Mouse (Mus musculus) CD8-positive naive resting alpha-beta T cell, adult 2 months (primary cell): Measurements from ENCODE around the gene Plppr2.

ENCODE experiments used
- DNase-seq, 2 experiments: peaks; one replicate each; pipeline ENCODE4 v3.0.0; 2022; ENCODE audit warnings: low read depth in 2 of 2, low spot score in 2 of 2

Gene Plppr2

DNA sequence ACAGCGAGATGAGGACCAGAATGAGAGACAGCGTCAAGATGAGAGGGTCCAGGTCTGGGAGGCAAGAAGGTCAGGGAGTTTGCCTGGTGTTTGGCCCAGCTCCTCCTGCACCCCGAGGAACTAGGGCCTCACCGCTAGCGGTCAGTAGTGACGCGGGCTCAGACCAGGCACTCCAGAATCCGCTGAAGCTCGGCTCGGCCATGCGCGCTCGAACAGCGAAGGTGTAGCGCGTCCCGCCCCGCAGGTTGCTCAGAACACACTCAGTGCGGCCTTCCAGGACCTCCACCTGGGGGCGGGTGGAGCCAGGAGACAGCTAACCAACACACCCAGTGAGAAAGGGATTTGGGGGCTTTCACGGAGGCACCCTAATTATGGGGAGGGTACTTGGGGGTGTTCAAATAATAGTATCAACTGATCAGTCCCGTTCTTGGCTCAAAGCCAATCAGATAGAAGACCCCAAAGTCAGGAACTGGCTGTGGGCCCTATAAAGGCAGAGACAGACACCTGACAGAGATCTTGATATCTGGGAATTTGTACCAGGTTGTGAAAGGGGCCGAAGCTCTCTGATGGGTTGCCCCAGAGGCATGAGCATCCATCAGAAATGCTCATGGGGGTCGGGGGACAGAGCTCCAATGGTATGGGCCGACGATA is 23.9 kb downstream of the Plppr2 start:
- DNase-seq, result no peak

DNA sequence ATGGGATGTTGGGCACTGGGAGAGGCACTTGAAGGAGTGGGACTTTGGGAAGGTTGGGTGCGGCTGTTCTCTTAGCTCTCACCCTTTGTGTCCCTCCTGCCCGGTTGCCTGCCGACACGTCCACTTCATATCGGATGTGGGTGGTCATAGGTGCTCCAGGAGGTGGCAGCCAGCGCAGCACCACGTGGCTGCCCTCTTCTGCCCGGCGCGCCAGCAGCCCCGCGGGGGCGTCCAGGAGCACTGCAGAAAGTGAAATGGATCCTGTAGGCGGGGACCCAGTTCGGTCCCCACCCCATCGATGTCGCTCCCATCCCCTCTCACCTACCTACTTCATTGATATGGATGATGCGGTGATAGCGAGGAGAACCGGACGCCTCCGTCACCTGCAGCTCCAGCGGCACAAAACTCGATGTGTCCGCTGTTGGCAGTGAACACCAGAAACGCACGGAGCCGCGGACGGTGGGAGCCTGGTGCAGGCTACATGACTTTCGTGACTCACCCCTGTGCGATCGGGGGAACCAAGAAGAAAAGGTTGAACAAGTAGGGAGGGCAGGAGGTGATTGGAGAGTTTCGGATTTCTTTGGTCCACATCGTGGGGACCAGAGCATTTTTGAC is 24.6 kb downstream of the Plppr2 start:
- no peak for DNase-seq

DNA sequence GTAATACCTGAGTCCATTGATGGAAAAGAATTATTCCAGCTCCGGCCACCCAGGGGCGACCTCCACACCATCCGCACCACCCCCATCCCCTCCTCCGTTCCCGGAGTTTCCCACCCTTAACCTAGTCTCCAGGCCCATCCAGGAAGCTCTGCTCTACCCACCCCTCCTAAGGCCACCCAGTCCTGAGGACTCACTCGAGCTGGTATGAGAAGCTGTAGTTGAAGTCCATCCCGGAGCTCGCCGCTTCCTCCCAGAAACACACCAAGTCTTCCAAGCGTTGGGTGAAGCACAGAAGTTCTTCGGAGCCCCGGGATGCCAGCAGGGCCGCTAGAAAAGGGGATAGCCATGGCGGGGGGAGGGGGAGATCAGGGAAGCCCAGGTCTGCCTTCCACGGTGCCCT is 25.2 kb downstream of the Plppr2 start:
- no peak for DNase-seq

DNA sequence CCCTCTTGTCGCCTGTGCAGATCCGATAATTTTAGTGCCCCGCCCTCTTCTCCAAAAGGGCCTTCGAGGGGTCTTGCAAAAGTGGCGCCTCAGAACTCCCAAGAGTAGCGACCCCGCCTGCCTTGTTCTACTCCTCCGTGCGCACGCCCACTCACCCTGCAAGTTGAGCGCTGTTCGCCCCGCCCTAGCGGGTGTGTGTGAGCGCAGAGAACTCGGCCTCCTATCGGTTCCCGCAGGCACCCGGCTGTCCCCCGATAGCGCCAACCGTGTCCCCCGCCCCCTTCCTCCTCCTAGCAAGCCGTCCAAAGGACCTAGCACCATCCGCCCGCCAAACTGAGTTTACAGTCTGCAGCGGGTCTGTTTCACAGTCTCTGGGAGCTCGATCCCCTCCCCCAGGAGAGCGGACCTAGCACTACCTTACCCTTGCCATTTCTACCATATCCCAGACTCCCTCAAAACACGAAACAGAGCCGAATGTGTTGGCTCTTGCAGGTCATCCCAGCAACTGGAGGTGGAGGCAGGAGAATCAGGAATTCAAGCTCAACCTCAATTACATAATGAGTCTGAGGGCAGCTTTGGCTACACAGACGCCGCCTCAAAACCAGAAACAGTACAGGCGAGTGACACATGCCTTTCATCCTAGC is 25.7 kb downstream of the Plppr2 start:
- DNase-seq, result peak; percentile 37 to 53

DNA sequence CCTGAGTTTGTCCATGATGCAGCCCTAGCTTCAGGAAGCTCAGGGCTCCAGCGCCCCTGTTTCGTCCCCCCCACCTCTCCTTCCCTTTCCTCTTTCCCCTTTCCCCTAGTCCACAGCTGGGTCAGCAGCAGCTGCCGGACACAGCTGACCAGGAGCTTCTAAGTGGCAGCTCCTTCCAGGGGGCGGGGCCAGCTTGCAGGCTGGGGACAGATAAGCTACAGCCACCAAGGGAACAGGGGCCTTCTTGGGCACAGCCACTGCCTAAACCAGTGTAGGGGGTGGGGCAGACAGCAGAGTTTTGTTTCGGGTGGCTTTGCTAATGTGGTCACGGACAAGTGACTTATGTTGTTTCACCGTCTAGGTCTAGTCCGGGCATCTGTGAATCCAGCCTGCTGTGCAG is 26.6 kb downstream of the Plppr2 start, which contains the start of gene Epor:
Epor (minus strand) TSS at position 90 of the 400 bp plus-strand sequence.
- DNase-seq, result no peak

DNA sequence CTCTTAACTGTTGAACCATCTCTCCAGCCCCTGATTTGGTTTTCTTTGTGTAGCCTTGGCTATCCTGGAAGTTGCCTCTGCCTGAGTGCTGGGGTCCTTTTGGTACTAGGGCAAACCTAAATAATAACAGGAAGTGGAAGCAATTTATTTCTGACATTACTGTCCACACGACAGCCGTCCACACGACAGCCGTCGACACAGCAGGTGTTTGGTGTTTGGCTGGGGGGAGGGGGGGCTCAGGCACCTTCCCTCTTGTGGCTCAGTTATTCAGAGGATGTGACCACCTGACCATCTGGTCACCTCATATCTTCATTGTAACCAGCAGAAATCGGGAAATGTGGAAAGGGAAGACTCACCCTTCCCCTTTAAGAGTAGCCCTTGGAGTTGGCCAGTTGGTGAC is 32.0 kb downstream of the Plppr2 start:
- no peak for DNase-seq

DNA sequence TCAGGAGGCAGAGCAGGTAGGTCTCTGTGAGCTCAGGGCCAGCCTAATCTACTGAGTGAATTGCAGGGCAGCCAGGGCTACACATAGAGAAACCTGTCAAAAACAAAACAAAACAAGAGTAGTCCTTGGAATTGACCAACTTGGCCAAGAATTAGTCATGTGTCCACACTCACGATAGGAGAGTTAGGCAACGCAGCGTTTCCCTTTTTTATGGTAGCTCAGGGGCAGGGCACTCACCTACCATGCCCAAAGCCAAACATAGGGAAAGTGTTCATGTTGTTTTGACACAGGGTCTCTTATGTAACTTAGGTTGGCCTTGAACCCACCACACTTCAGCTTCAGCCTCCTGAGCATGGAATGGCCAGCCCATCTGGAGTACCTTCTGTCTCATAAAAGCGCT is 32.5 kb downstream of the Plppr2 start:
- DNase-seq, result no peak

DNA sequence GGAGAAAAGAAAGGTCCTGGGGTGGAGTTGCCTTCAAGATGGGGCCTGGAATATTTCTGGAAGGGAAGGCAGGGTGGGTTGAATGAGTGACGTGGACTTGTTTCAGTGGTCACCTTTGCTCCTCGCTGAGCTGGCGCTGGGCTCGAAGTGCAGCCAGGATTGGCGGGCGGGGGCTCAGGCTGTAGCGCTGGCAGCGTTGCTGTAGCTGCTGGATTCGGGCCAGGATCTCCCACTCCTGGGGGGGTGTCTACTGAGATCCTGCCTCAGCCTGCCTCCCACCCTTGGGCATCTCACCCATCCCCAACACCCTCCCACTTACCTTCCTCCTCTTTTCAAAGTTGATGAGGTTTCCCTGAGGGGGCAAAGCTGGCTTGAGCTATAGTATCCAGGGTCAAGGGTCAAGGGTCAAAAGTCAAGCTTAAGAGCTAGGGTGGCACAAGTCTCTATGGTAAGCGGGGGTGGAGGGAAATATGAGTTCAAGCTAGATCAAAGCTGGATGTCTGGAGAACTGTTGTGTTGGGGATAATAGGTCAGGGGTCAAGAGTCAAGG is 39.9 kb downstream of the Plppr2 start:
- DNase-seq, result no peak

DNA sequence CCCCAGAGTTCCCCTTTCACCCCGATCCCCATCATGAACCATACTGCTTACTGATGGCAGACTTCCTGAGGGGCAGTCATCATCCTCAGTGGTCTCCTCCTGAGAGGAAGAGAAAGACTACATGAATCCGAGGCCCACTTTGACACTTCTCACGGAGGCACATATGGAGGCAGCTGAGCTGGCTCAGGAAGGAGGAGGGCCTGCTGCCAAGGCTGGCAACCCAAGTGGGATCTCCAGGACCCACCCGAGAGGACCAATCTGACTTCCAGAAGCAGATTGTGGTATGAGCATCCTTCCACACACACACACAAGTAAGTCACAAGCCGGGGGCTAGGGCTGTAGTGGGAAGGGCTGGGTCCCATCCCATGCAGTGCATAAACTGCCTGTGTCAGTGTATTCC is 40.5 kb downstream of the Plppr2 start:
- no peak for DNase-seq

DNA sequence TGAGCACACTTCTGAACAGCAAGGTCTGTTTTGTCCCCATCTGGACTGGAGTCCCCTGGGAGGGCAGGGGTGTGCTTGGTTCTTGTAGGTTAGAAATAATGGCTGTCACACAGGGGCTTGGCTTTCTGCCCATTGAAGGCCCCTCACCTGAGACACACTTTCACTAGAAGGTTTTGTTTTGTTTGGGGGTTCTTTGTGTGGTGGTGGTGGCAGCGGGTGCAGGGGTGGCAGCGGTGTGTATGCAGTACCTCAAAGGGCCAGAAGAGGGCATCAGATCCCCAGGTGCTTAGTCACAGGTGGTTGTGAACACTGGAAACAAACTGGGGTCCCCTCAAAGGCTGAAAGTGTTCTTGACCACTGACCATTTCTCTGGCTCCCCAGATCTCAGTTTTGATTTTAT is 41.1 kb downstream of the Plppr2 start:
- peak; percentile 53 to 58 for DNase-seq

DNA sequence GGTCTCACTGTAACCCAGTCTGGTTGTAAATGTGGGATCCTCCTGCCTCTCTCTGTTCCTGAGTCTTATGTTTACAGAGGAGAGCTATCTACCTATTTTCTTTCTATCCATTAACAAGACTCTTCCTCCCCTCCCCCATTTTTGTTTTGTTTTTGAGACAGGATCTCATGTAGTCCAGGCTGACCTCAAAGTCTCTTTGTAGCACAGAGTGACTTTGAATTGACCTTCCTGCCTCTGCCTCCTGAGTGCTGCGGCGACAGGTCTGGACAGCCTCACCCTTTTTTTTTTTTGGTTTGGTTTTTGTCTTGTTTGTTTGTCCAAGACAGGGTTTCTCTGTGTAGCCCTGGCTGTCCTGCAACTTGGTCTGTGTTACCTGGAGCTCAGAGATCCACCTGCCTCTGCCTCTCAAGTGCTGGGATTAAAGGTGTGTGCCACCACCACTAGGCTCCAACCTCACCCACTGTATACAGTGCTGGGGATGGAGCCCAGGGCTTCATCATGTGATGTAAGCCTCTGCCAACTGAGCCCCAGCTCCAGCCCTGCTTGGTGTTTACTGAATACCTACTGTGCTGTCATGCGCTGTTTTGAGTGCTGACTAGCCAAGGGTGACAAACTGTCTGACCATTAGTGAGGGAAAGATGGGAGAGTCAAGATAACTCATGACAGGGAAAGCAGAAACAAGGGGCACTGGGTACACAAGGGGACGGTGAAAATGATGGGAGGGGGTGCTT is 41.7 kb downstream of the Plppr2 start:
- DNase-seq, result no peak

DNA sequence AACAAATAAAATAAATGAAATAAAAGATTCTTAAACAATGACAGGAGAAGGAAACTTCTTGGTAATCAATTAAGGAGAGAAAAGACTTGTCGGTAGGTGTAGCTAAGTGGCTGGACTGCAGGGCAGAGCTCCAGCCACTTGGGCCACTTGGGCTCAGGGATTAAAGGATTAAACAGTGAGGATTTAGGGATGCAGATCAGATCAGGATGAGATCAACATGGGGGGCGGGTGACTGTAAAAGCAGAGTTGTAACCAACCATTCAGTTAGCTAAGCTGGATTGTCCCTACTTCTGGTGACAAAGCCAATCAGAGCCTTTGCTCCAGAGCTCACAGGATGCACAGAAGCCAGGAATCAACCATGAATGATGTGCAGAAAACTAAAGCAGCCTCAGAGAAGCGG is 47.1 kb downstream of the Plppr2 start:
- DNase-seq, result no peak

DNA sequence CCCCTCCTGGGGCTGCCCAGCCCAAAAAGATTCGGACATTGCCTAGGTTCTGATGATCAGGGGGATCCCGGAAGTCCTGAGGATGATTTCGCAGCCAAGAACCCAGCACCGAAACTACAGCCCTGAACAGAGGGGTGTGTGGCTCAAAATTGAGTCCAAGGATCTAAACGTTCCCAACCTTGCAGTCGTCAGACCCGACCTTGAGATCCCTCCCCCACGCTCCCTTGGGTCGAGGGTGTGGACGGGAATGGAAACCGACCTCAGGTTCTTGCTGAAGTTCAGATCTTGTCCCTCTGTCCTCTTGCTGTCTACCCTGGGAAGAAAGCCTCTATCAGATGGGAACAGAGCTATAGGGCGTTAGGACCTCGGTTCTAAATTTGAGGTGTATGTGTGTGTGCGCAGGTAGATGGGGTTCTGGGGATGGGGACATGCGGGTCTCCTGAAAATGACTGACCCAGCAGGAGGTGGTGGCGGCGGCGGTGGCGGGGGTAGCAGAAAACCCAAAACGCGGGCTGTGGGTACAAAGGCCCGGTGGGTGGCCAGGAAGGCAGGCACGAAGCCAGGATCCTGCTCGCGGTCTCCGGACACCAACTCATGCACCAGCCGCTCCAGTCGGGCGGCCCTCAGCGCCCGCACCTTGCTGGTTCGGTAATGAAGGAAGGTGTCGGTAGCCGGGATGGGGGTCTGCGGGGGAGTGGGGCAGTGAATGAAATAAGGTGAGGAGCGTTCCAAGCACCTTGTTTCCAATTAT is 50.9 kb downstream of the Plppr2 start:
- no peak for DNase-seq

DNA sequence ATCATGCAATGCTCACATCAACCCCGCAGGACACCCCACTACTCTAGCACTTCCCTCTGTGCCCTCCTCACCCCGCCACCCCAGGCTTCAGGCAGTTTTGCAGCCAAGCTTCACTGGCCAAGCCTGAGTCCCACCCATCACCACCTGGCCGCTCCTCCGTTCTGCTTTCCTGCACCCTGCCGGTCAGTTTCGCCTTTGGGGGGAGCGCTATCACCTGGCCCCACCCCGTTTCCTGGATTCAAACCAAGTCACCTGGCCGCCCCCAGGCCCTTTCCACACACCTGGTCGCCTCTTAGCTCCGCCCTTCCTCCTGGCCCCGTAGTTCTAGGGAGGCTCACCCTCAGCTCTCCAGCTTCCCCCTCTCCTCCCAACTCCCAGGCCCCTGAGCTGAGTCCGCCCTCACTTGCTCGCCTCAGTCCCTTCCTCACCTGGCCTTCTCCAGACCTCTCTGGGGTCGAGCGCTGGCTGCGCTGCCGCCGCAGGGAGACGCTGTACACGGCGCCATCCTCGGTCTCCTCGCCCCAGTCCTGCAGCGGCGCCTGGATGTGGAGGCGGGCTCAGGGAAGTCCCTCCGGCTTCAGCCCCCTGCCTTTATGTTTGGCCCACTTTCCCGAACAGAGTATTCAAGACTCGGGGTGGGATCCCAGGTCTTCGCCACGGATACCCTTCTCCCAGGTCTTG is 51.7 kb downstream of the Plppr2 start:
- DNase-seq, result no peak

DNA sequence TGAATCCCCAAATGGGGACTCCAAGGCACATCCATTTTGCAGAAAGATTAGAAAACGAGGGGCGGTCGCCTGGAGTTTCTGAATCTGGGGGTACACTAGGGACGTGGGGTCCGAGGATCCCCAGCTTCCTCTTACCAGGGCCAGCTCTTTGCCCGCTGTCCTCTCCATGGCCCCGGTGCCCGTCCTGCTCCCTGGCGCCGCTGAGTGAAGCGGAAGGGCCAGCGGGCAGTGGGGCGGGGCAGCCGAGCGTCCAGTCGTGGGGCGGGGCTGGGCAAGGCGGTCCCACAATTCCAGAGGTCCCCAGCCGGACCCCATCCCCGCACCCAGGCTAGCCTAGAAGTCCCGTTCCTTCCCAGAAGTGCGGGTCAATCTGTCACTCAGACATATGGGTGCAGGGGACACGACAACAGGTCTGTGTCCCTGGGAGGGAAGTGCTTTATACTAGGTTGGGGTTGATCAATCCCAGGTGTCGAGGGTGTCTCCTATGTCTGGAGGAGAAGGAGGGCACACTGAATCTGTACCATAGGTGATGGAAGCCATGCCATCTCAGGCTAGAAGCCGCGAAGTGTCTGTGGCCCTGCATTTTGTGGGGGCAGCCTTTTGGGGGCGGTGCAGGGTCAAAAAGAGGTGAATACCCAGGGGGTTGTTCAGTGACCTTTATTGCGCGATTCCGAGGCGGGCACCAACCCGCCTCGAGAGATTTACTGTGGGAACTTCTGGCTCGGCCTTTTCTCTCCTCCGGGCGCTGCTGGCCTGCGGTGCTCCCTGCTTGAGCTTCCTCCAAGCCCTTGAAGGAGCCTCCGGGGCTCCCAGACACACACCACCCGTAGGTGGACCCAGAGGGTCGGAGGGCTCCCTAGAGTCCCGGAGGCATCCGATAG is 52.6 kb downstream of the Plppr2 start, which contains the start of gene Rgl3:
Rgl3 (minus strand) TSS at position 217 of the 881 bp plus-strand sequence.
- DNase-seq, result no peak

DNA sequence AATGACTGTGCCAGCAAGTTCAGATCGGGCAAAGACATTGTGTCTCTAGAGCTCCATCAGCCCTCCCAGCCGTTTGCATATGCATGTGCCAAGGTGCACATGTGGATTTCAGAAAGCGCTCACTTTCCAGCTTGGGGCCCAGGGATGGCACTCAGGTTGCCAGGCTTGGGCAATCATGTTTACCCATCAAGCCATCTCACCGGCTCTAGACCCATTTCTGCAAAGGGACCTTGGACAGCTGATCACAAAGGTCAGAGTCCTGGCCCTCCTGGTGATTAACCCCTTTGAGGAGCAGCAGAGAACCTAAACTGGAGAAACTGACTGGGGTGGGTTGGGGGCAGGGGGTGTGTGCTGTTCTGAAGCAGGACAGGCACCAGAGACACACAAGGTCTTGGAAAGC is 55.4 kb downstream of the Plppr2 start:
- no peak for DNase-seq

DNA sequence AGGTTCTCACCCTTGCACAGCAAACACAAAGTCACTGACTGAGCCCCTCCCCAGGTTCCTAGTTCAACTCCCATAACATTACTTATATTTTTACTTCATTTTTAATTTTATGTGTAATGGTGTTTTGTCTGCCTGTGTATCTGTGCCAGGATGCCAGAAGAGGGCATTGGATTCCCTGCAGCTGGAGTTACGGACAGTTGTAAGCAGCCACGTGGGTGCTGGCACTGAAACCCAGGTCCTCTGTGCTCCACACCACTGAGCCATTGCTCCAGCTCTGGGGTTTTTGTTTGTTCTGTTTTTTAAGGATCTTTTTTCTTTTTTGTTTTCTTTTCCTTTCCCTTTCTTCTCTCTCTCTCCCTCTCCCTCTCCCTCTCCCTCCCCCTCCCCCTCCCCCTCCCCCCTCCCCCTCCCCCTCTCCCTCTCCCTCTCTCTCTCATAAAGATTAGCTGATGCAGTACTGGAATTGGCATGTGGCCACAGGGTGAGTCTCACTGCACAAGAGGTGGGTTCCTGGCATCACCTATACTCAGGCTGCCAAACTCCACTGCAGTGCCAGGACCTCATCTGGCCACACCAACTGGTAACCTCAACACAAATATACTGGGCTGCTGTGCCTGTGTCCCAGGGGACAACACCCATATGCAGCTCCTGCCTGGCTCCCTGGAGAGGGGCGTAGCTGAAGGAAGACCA is 59.5 kb downstream of the Plppr2 start:
- no peak for DNase-seq
